Comparison of ENCODE assay signal across 9 mouse cellular contexts in genomic region chr19:4181892-4182291, GRCm38 (mm10). TPM values are rescaled to one million over a fixed set of nuclear protein-coding genes. Genes with fewer than 3 reads are reported as not detected.
DNase-seq lines count a peak whose midpoint lies in the region; ATAC-seq and TF ChIP-seq lines count a peak whose summit lies in the region.
"Had no signal": no experiment of that assay in that cellular context is flagged by ENCODE, and none has a peak within 500 bp of the region (broad histone marks: within the 10 kb centered on the region; RNA-seq: fewer than 3 reads in every experiment).

No protein-coding gene starts in this region.

- ATAC-seq in heart, postnatal 0 days (ENCODE audit: insufficient read depth, low read depth) = no peak

- TF ChIP-seq EP300 in heart, postnatal 0 days (IDR thresholded peaks at IDR 0.05; ENCODE audit: low read depth) = no peak

- H3K27me3 ChIP-seq in heart, postnatal 0 days (ENCODE audit: control insufficient read depth, insufficient read depth, low read length) = no peaks in the 10 kb centered on the region
- H3K27me3 ChIP-seq in heart, embryonic 10.5 days (ENCODE audit: insufficient read depth, poor library complexity, severe bottlenecking) = peaks cover 4% of the 10 kb centered on the region; the same call in 1 of the 2 replicates

- peaks cover 23% of the 10 kb centered on the region for H3K4me1 ChIP-seq in heart, postnatal 0 days (ENCODE audit: control insufficient read depth, insufficient read depth)
- H3K4me1 ChIP-seq in heart, embryonic 10.5 days = peaks cover 34% of the 10 kb centered on the region

- no peak overlapping the region for H3K4me3 ChIP-seq in heart, postnatal 0 days (ENCODE audit: low read depth, low read length)
- no peak overlapping the region for H3K4me3 ChIP-seq in heart, embryonic 10.5 days
- H3K4me3 ChIP-seq: neural tube, embryonic 13.5 days had no signal

- H3K4me2 ChIP-seq in heart, postnatal 0 days (ENCODE audit: low read depth, low read length) = no peak overlapping the region
- H3K4me2 ChIP-seq: neural tube, embryonic 13.5 days had no signal

- no peaks in the 10 kb centered on the region for H3K9me3 ChIP-seq in heart, postnatal 0 days (replicated peaks; ENCODE audit: control insufficient read depth, low read length)
- no peaks in the 10 kb centered on the region for H3K9me3 ChIP-seq in heart, embryonic 10.5 days
- H3K9me3 ChIP-seq: neural tube, embryonic 13.5 days had no signal

- H3K27ac ChIP-seq in heart, postnatal 0 days (ENCODE audit: low read depth) = no peak overlapping the region
- no peak overlapping the region for H3K27ac ChIP-seq in heart, embryonic 10.5 days
- H3K27ac ChIP-seq: neural tube, embryonic 13.5 days had no signal

- intact Hi-C loops in left cerebral cortex, postnatal 36 days (cut with DNase I) = no loop called here

- WGBS in heart, postnatal 0 days = 42% methylated on average over 3 of the region's 3 CpGs
- WGBS in heart, embryonic 10.5 days = 43% methylated on average over 3 of the region's 3 CpGs

- TF ChIP-seq CTCF in heart, postnatal 0 days (IDR thresholded peaks at IDR 0.05; ENCODE audit: low read depth) = no peak

- H3K9ac ChIP-seq in heart, postnatal 0 days (replicated peaks; ENCODE audit: low read depth, low read length) = 0 out of 2 replicates have a peak overlapping the region, but pooled peaks have one; percentile 1
- H3K9ac ChIP-seq: neural tube, embryonic 13.5 days had no signal

- DNase-seq in heart, postnatal 0 days (ENCODE audit: low spot score) = no peak
- DNase-seq in heart, embryonic 10.5 days (ENCODE audit: low spot score) = no peak
- peak; percentile 46 for DNase-seq in urinary bladder, postnatal 14 days (ENCODE audit: low spot score)
- no peak for DNase-seq in urinary bladder, adult 18-20 months (ENCODE audit: low spot score in 2 of 2)
- DNase-seq in frontal cortex, adult 2 months (ENCODE audit: extremely low spot score in 1 of 2, low spot score in 1 of 2) = peak; percentile 61 to 86
- peak; percentile 69 for DNase-seq in left cerebral cortex, postnatal 36 days (ENCODE audit: low spot score in 2 of 2)
- peak; percentile 64 for DNase-seq in skeletal muscle tissue, adult 2 months (ENCODE audit: low read depth, low spot score)
- no peak for DNase-seq in cerebellum, adult 18-20 months

- no peaks in the 10 kb centered on the region for H3K36me3 ChIP-seq in heart, postnatal 0 days (replicated peaks; ENCODE audit: control insufficient read depth, insufficient read depth, low read length)
- H3K36me3 ChIP-seq in heart, embryonic 10.5 days = no peaks in the 10 kb centered on the region
- H3K36me3 ChIP-seq: neural tube, embryonic 13.5 days had no signal

RNA-seq across cellular contexts. Expression of gene Carns1, which starts 6.6 kb away (rescaled TPM):
- total RNA-seq in heart, postnatal 0 days (2014; rRNA removed; ENCODE audit: low replicate concordance) = 40.3 and 119 TPM in 2 replicates
- 20.6 and 23.8 TPM in 2 replicates for polyA plus RNA-seq in heart, postnatal 0 days (2015; fragmentation: Nextera tagmentation; extraction: Ambion mirVana)
- polyA plus RNA-seq in heart, embryonic 10.5 days (2016; fragmentation: Nextera tagmentation; extraction: Ambion mirVana) = 2.3 and 2.8 TPM in 2 replicates
- 10.7 and 14.3 TPM in 2 replicates for polyA plus RNA-seq in frontal cortex, adult 2 months (2012; rRNA removed)
- 1 to 10 TPM; 5.5 to 7.8 TPM for total RNA-seq in left cerebral cortex, postnatal 36 days (2021)

RNA-seq across cellular contexts. Expression of gene Tbc1d10c, which starts 9.2 kb away (rescaled TPM):
- total RNA-seq in heart, postnatal 0 days (2014; rRNA removed; ENCODE audit: low replicate concordance) = 5.2 TPM in 1 of 2 replicates, not detected in the other
- polyA plus RNA-seq in heart, postnatal 0 days (2015; fragmentation: Nextera tagmentation; extraction: Ambion mirVana) = 2.7 and 4.4 TPM in 2 replicates
- polyA plus RNA-seq in heart, embryonic 10.5 days (2016; fragmentation: Nextera tagmentation; extraction: Ambion mirVana) = 0.94 and 1.5 TPM in 2 replicates
- polyA plus RNA-seq in frontal cortex, adult 2 months (2012; rRNA removed) = 2.6 and 3.3 TPM in 2 replicates
- 1 to 10 TPM; 1.5 to 1.9 TPM for total RNA-seq in left cerebral cortex, postnatal 36 days (2021)

RNA-seq across cellular contexts. Expression of gene Ppp1ca, which starts 10.0 kb away (rescaled TPM):
- 808 and 961 TPM in 2 replicates for total RNA-seq in heart, postnatal 0 days (2014; rRNA removed; ENCODE audit: low replicate concordance)
- 738 and 763 TPM in 2 replicates for polyA plus RNA-seq in heart, postnatal 0 days (2015; fragmentation: Nextera tagmentation; extraction: Ambion mirVana)
- polyA plus RNA-seq in heart, embryonic 10.5 days (2016; fragmentation: Nextera tagmentation; extraction: Ambion mirVana) = 876 and 946 TPM in 2 replicates
- polyA plus RNA-seq in frontal cortex, adult 2 months (2012; rRNA removed) = 347 and 379 TPM in 2 replicates
- total RNA-seq in left cerebral cortex, postnatal 36 days (2021) = 100 to 1,000 TPM; 292 to 320 TPM

RNA-seq across cellular contexts. Expression of gene Rps6kb2, which starts 18.7 kb away (rescaled TPM):
- total RNA-seq in heart, postnatal 0 days (2014; rRNA removed; ENCODE audit: low replicate concordance) = 34.2 and 62.0 TPM in 2 replicates
- polyA plus RNA-seq in heart, postnatal 0 days (2015; fragmentation: Nextera tagmentation; extraction: Ambion mirVana) = 32.9 and 35.2 TPM in 2 replicates
- 53.4 and 57.0 TPM in 2 replicates for polyA plus RNA-seq in heart, embryonic 10.5 days (2016; fragmentation: Nextera tagmentation; extraction: Ambion mirVana)
- polyA plus RNA-seq in frontal cortex, adult 2 months (2012; rRNA removed) = 82.4 and 85.6 TPM in 2 replicates
- 10 to 100 TPM; 27.8 to 43.1 TPM for total RNA-seq in left cerebral cortex, postnatal 36 days (2021)

RNA-seq across cellular contexts. Expression of gene Rad9a, which starts 19.6 kb away (rescaled TPM):
- total RNA-seq in heart, postnatal 0 days (2014; rRNA removed; ENCODE audit: low replicate concordance) = 9.5 and 12.3 TPM in 2 replicates
- 9.5 and 9.7 TPM in 2 replicates for polyA plus RNA-seq in heart, postnatal 0 days (2015; fragmentation: Nextera tagmentation; extraction: Ambion mirVana)
- polyA plus RNA-seq in heart, embryonic 10.5 days (2016; fragmentation: Nextera tagmentation; extraction: Ambion mirVana) = 33.0 and 40.0 TPM in 2 replicates
- 18.4 and 19.3 TPM in 2 replicates for polyA plus RNA-seq in frontal cortex, adult 2 months (2012; rRNA removed)
- total RNA-seq in left cerebral cortex, postnatal 36 days (2021) = 10 to 100 TPM in 1 of 2 experiments, 1 to 10 TPM in 1; 6.1 to 10.8 TPM

Comparison
In these comparisons a context has a peak if more than half of its experiments do, and no peak if none do; other contexts are left out.
1. DNase-seq: peak in urinary bladder, postnatal 14 days (single experiment), frontal cortex, adult 2 months (2 of 2), left cerebral cortex, postnatal 36 days (2 of 2) and skeletal muscle tissue, adult 2 months (single experiment); none in heart, postnatal 0 days (single experiment), heart, embryonic 10.5 days (single experiment), urinary bladder, adult 18-20 months (0 of 2) and cerebellum, adult 18-20 months (0 of 2).